Mouse (Mus musculus) splenic B cell, adult 2 months (primary cell): ENCODE measurements around the gene Terf2ip.
A peak's percentile ranks its signal among the peaks of the same experiment; 100 is the strongest.

ENCODE experiments used
- DNase-seq: peaks from one replicate; pipeline ENCODE4 v3.0.0-alpha.2; 2011; ENCODE audit warnings: low read depth, low spot score
- H3K27me3 ChIP-seq: 2 replicates; pipeline ENCODE4 v1.6.1; 2012; ENCODE audit warnings: mild to moderate bottlenecking, low read length, moderate library complexity, mixed read lengths; ENCODE audit not compliant: control insufficient read depth, poor library complexity, insufficient read depth, severe bottlenecking
- H3K36me3 ChIP-seq: 2 replicates; pipeline ENCODE4 v1.6.1; 2012; ENCODE audit warnings: mild to moderate bottlenecking, low read length, moderate library complexity, mixed read lengths; ENCODE audit not compliant: control insufficient read depth, poor library complexity, insufficient read depth, severe bottlenecking

Gene Terf2ip

DNA sequence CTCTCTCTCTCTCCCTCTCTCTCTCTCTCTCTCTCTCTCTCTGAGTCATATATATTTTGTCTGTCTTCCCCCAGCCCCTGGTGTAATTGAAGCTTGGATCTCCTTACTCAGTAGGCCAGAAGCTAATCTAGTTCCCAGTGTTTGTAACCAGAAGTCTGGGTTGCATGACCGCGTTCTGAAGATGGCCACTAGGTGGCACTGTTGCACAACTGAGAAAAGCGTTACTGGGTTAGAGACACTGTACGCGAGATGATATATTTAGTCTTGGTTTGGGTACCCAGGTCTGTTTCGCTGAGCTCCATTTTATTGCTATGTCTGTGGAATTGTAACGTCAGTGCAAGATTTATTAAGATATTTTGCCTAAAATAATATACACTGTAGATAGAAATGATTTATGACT lies 34.7 kb downstream of the Terf2ip start:
- Histone ChIP-seq H3K27me3 (no peaks in the 10 kb centered on the region), H3K36me3 (no peaks in the 10 kb centered on the region)
- peak; percentile 82 for DNase-seq

DNA sequence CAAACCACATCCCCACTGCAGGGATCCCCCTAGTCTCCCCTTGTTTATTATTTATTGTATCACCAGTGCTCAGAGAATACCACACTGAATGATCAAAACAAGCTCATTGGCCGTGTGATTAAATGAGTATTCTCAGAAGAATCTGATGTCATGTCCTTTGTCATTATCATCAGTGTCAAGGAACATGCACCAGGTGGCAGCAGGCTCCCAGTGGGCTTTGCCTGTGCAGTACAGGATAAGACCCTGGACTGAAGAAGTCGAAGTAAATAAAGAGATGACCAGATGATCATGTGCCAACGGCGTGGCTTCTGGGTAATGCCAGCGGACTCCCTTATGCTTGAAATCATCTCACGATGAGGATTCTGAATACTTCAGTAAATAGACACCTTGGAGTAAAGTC lies 37.1 kb downstream of the Terf2ip start:
- Histone ChIP-seq H3K27me3 (no peaks in the 10 kb centered on the region), H3K36me3 (no peaks in the 10 kb centered on the region)
- no peak for DNase-seq

DNA sequence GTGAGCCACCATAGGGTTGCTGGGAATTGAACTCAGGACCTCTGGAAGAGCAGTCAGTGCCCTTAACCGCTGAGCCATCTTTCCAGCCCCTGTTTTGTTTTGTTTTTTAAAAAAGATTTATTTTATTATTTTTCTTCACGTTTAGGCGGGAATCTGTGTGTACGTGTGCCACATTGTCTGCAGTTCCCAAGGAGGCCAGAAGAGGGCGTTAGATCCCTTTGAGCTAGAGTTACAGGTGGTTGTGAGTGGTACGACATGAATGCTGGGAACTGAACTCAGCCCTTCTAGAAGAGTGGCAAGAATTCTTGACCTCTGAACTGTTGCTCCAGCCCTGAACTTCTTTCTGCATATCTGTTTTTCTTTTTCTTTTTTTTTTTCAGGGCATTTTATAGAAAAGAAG lies 38.8 kb downstream of the Terf2ip start:
- no peaks in the 10 kb centered on the region for H3K27me3 ChIP-seq
- DNase-seq: no peak

DNA sequence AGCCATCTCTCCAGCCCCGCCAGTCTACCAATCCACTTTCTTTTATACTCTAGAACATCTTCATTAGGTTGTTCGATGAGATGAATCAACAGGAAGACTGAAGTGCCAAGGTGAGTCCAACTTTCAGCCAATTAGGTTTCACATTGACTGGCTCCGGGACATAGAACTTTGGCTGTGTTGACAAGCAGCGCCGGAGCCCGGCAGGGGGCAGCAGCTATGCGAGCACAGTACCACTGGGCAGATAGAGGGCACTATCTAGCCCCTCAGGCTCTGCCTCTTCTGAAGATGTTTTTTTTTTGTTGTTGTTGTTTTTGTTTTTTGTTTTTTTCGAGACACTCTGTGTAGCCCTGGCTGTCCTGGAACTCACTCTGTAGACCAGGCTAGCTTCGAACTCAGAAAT lies 40.3 kb downstream of the Terf2ip start:
- no peaks in the 10 kb centered on the region for H3K27me3 ChIP-seq
- DNase-seq: no peak
- H3K36me3 ChIP-seq: no peaks in the 10 kb centered on the region

More for the DNA sequence above, 38.8 kb downstream of the Terf2ip start:
- no peaks in the 10 kb centered on the region for H3K36me3 ChIP-seq

DNA sequence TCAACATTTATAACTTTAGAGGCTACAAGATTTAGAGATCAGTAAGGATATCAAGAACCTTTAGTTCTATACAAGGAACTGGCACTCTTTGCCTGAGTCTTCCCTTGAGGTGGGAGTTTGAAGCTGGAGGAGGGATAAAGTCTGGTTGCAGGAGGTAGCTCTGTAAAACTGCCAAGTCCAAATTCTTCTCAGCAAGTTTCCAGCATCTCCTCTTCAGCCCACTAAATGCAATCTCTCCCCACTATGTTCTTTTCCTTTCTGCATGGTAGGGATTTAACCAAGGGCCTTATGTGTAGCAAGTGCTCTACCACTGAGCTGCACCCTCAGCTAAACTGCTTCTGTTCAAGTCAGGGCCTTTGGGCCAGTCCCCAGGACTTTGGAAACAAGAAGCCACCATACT lies 43.3 kb downstream of the Terf2ip start:
- DNase-seq: no peak
- Histone ChIP-seq H3K36me3 (no peaks in the 10 kb centered on the region), H3K27me3 (no peaks in the 10 kb centered on the region)

DNA sequence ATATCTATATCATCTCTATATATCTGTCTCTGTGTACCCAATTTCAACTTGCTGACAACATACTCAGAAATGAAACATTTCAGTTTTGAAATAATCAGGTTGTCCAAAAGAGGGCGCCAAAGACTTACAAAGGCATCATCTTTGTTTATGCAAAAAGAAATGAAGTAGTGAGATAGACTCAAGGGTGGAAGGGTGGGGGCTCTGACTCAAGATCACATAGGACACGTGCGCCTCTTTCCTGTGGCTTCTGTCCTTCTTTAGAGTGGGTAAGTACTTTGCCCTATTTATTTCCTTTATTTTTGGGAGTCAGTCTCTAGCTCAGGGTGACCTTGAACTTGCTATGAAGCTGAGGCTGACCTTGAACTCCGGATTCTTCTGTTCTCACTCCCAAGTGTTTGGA lies 50.2 kb downstream of the Terf2ip start:
- DNase-seq: peak; percentile 57
- H3K27me3 ChIP-seq: no peaks in the 10 kb centered on the region
- no peaks in the 10 kb centered on the region for H3K36me3 ChIP-seq
